Mouse (Mus musculus) erythroblast, embryonic 14.5 days (primary cell): ENCODE results near the gene Tmeff1.

Source experiments
- GATA1 ChIP-seq: IDR thresholded peaks from 2 replicates; pipeline ENCODE4 v1.6.1; 2012; ENCODE audit warnings: low read length, inconsistent platforms, mixed read lengths
- TAL1 ChIP-seq: IDR thresholded peaks from 3 replicates; pipeline ENCODE4 v1.6.1; 2012; ENCODE audit warnings: low read length, inconsistent platforms, mixed read lengths

DNA sequence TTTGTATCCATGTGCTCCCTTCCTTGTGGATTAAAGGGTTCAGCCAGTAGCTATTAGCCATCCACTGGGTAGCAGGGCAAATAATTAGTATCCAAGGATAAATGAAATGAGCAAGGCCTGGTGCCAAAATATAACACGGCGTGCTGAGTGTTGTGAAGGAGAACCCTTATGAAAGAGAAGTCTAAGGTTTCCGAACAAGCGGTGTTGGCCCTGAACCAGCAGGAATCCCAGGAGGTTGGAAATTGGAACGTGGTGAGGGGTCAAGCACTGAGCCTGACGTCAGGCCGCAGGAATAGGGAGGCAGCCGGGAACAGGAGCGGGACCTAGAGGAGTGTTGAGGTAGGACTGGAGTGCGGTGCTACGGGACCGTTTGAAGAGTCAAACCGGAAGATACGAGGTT, 25.3 kb upstream of the Tmeff1 start:
- TF ChIP-seq GATA1 (no peak), TAL1 (no peak)
